Mouse (Mus musculus): ENCODE measurements at regions not wholly inside any gene's neighbourhood (a gene's known extent, or its start where the extent isn't known, plus 50 kb on each side); places are given as distances from the start of the nearest gene placed in this dataset.

GRCm38 (mm10) chr12:63598905-63599304 is 875.6 kb downstream of the Fscb start:
- no peak for ATAC-seq (ENCODE audit: low read depth)

GRCm38 (mm10) chr12:63554672-63555071 is 919.8 kb downstream of the Fscb start:
- Histone ChIP-seq H3K4me3 (ENCODE audit: low read depth, low read length) (no peak overlapping the region), H3K9ac (ENCODE audit: low read depth, low read length) (no peak overlapping the region)
- WGBS (ENCODE audit: insufficient replicate concordance) = 68% methylated on average over 1 of the region's 1 CpGs

More at GRCm38 (mm10) chr12:63598905-63599304, 875.6 kb downstream of the Fscb start:
- no peak overlapping the region for H3K4me2 ChIP-seq (ENCODE audit: low read depth, low read length)
- H3K27me3 ChIP-seq (ENCODE audit: control insufficient read depth, insufficient read depth, low read depth, low read length) = no peaks in the 10 kb centered on the region
- no peak overlapping the region for H3K4me3 ChIP-seq (ENCODE audit: low read depth, low read length)
- 43% methylated on average over 6 of the region's 6 CpGs for WGBS (ENCODE audit: insufficient replicate concordance)
- H3K9me3 ChIP-seq (replicated peaks; ENCODE audit: control insufficient read depth, low read length) = no peaks in the 10 kb centered on the region
- no peaks in the 10 kb centered on the region for H3K36me3 ChIP-seq (ENCODE audit: control insufficient read depth, insufficient read depth)
- no peaks in the 10 kb centered on the region for H3K4me1 ChIP-seq (ENCODE audit: control insufficient read depth, low read depth, low read length)
- H3K27ac ChIP-seq (ENCODE audit: low read length) = no peak overlapping the region
- no peak overlapping the region for H3K9ac ChIP-seq (ENCODE audit: low read depth, low read length)

GRCm38 (mm10) chr12:63552831-63553230 is 921.7 kb downstream of the Fscb start:
- WGBS (ENCODE audit: insufficient replicate concordance) = 41% methylated on average over 4 of the region's 4 CpGs
- no peak overlapping the region for H3K4me3 ChIP-seq (ENCODE audit: low read depth, low read length)

More at GRCm38 (mm10) chr12:63554672-63555071, 919.8 kb downstream of the Fscb start:
- no peaks in the 10 kb centered on the region for H3K9me3 ChIP-seq (replicated peaks; ENCODE audit: control insufficient read depth, low read length)
- H3K36me3 ChIP-seq (ENCODE audit: control insufficient read depth, insufficient read depth) = no peaks in the 10 kb centered on the region
- H3K27ac ChIP-seq (ENCODE audit: low read length) = no peak overlapping the region
- no peak for ATAC-seq (ENCODE audit: low read depth)
- H3K4me1 ChIP-seq (ENCODE audit: control insufficient read depth, low read depth, low read length) = no peaks in the 10 kb centered on the region
- H3K27me3 ChIP-seq (ENCODE audit: control insufficient read depth, insufficient read depth, low read depth, low read length) = no peaks in the 10 kb centered on the region
- H3K4me2 ChIP-seq (ENCODE audit: low read depth, low read length) = no peak overlapping the region

GRCm38 (mm10) chr12:63534084-63534483 is 940.4 kb downstream of the Fscb start:
- H3K4me2 ChIP-seq (ENCODE audit: low read depth, low read length) = no peak overlapping the region
- H3K4me3 ChIP-seq (ENCODE audit: low read depth, low read length) = no peak overlapping the region
- H3K9ac ChIP-seq (ENCODE audit: low read depth, low read length) = no peak overlapping the region
- H3K27ac ChIP-seq (ENCODE audit: low read length) = no peak overlapping the region
- H3K9me3 ChIP-seq (replicated peaks; ENCODE audit: control insufficient read depth, low read length) = no peaks in the 10 kb centered on the region
- H3K4me1 ChIP-seq (ENCODE audit: control insufficient read depth, low read depth, low read length) = no peaks in the 10 kb centered on the region
- H3K27me3 ChIP-seq (ENCODE audit: control insufficient read depth, insufficient read depth, low read depth, low read length) = no peaks in the 10 kb centered on the region
- 16% methylated on average over 1 of the region's 1 CpGs for WGBS (ENCODE audit: insufficient replicate concordance)
- no peaks in the 10 kb centered on the region for H3K36me3 ChIP-seq (ENCODE audit: control insufficient read depth, insufficient read depth)
- ATAC-seq (ENCODE audit: low read depth) = no peak

More at GRCm38 (mm10) chr12:63552831-63553230, 921.7 kb downstream of the Fscb start:
- H3K4me1 ChIP-seq (ENCODE audit: control insufficient read depth, low read depth, low read length) = no peaks in the 10 kb centered on the region
- ATAC-seq (ENCODE audit: low read depth) = no peak
- H3K9ac ChIP-seq (ENCODE audit: low read depth, low read length) = no peak overlapping the region
- H3K9me3 ChIP-seq (replicated peaks; ENCODE audit: control insufficient read depth, low read length) = no peaks in the 10 kb centered on the region
- no peaks in the 10 kb centered on the region for H3K27me3 ChIP-seq (ENCODE audit: control insufficient read depth, insufficient read depth, low read depth, low read length)
- H3K4me2 ChIP-seq (ENCODE audit: low read depth, low read length) = no peak overlapping the region
- H3K36me3 ChIP-seq (ENCODE audit: control insufficient read depth, insufficient read depth) = no peaks in the 10 kb centered on the region
- no peak overlapping the region for H3K27ac ChIP-seq (ENCODE audit: low read length)

- 33% methylated on average over 3 of the region's 3 CpGs for WGBS (ENCODE audit: insufficient replicate concordance)
These were observed 970.7 kb downstream of the Fscb start for GRCm38 (mm10) chr12:63503774-63504173.

GRCm38 (mm10) chr12:63490405-63490804 is 984.1 kb downstream of the Fscb start:
- Histone ChIP-seq H3K27me3 (ENCODE audit: control insufficient read depth, insufficient read depth, low read depth, low read length) (no peaks in the 10 kb centered on the region), H3K4me1 (ENCODE audit: control insufficient read depth, low read depth, low read length) (no peaks in the 10 kb centered on the region), H3K9me3 (replicated peaks; ENCODE audit: control insufficient read depth, low read length) (no peaks in the 10 kb centered on the region), H3K27ac (ENCODE audit: low read length) (no peak overlapping the region), H3K4me3 (ENCODE audit: low read depth, low read length) (no peak overlapping the region), H3K9ac (ENCODE audit: low read depth, low read length) (no peak overlapping the region), H3K36me3 (ENCODE audit: control insufficient read depth, insufficient read depth) (no peaks in the 10 kb centered on the region), H3K4me2 (ENCODE audit: low read depth, low read length) (no peak overlapping the region)
- no peak for ATAC-seq (ENCODE audit: low read depth)

More at GRCm38 (mm10) chr12:63503774-63504173, 970.7 kb downstream of the Fscb start:
- Histone ChIP-seq H3K36me3 (ENCODE audit: control insufficient read depth, insufficient read depth) (no peaks in the 10 kb centered on the region), H3K4me2 (ENCODE audit: low read depth, low read length) (no peak overlapping the region), H3K9ac (ENCODE audit: low read depth, low read length) (no peak overlapping the region), H3K27ac (ENCODE audit: low read length) (no peak overlapping the region), H3K4me1 (ENCODE audit: control insufficient read depth, low read depth, low read length) (no peaks in the 10 kb centered on the region), H3K9me3 (replicated peaks; ENCODE audit: control insufficient read depth, low read length) (no peaks in the 10 kb centered on the region), H3K27me3 (ENCODE audit: control insufficient read depth, insufficient read depth, low read depth, low read length) (no peaks in the 10 kb centered on the region), H3K4me3 (ENCODE audit: low read depth, low read length) (no peak overlapping the region)
- ATAC-seq (ENCODE audit: low read depth) = 0 out of 2 replicates have a peak, but pooled peaks have one; percentile 11

GRCm38 (mm10) chr12:63484087-63484486 is 990.4 kb downstream of the Fscb start:
- Histone ChIP-seq H3K27me3 (ENCODE audit: control insufficient read depth, insufficient read depth, low read depth, low read length) (no peaks in the 10 kb centered on the region), H3K27ac (ENCODE audit: low read length) (no peak overlapping the region), H3K4me1 (ENCODE audit: control insufficient read depth, low read depth, low read length) (no peaks in the 10 kb centered on the region), H3K9me3 (replicated peaks; ENCODE audit: control insufficient read depth, low read length) (no peaks in the 10 kb centered on the region), H3K4me3 (ENCODE audit: low read depth, low read length) (no peak overlapping the region), H3K9ac (ENCODE audit: low read depth, low read length) (no peak overlapping the region), H3K4me2 (ENCODE audit: low read depth, low read length) (no peak overlapping the region), H3K36me3 (ENCODE audit: control insufficient read depth, insufficient read depth) (no peaks in the 10 kb centered on the region)
- no peak for ATAC-seq (ENCODE audit: low read depth)

- no peaks in the 10 kb centered on the region for H3K9me3 ChIP-seq (replicated peaks; ENCODE audit: control insufficient read depth, low read length)
- H3K27me3 ChIP-seq (ENCODE audit: control insufficient read depth, insufficient read depth, low read depth, low read length) = no peaks in the 10 kb centered on the region
- no peak for ATAC-seq (ENCODE audit: low read depth)
- H3K4me2 ChIP-seq (ENCODE audit: low read depth, low read length) = no peak overlapping the region
- no peaks in the 10 kb centered on the region for H3K36me3 ChIP-seq (ENCODE audit: control insufficient read depth, insufficient read depth)
- H3K4me1 ChIP-seq (ENCODE audit: control insufficient read depth, low read depth, low read length) = no peaks in the 10 kb centered on the region
- no peak overlapping the region for H3K4me3 ChIP-seq (ENCODE audit: low read depth, low read length)
- no peak overlapping the region for H3K27ac ChIP-seq (ENCODE audit: low read length)
- H3K9ac ChIP-seq (ENCODE audit: low read depth, low read length) = no peak overlapping the region
These were observed 1005.6 kb downstream of the Fscb start for GRCm38 (mm10) chr12:63468936-63469335.

Measured in liver, embryonic 16.5 days (tissue).